Mouse (Mus musculus) stomach, embryonic 15.5 days (tissue): ENCODE results near the gene Kif14. TPM values are rescaled to one million over a fixed set of nuclear protein-coding genes. Genes with fewer than 3 reads are reported as not detected.

Experiments used
- ATAC-seq: fragments of 200-750 bp; cut with Nextera tagmentation; 2 replicates; pipeline ENCODE4 v1.8.0; 2017; ENCODE audit warnings: low read depth, moderate number of reproducible peaks, moderate TSS enrichment; ENCODE audit not compliant: insufficient read depth, low FRiP score
- H3K27ac ChIP-seq: fragments of 300-500 bp; sonication (generic); 2 replicates; pipeline ENCODE4 v1.5.1; 2015; ENCODE audit warnings: mild to moderate bottlenecking, inconsistent platforms
- H3K27me3 ChIP-seq: fragments of 300-500 bp; sonication (generic); replicated peaks from 2 replicates; pipeline ENCODE4 v1.6.1; 2015; ENCODE audit warnings: inconsistent platforms
- H3K36me3 ChIP-seq: fragments of 300-500 bp; sonication (generic); 2 replicates; pipeline ENCODE4 v1.6.1; 2015; ENCODE audit warnings: inconsistent platforms
- H3K4me1 ChIP-seq: fragments of 300-500 bp; sonication (generic); 2 replicates; pipeline ENCODE4 v1.6.1; 2015; ENCODE audit warnings: inconsistent platforms
- H3K4me2 ChIP-seq: fragments of 300-500 bp; sonication (generic); 2 replicates; pipeline ENCODE4 v1.6.1; 2015; ENCODE audit warnings: mild to moderate bottlenecking, inconsistent platforms
- H3K4me3 ChIP-seq: fragments of 300-500 bp; sonication (generic); replicated peaks from 2 replicates; pipeline ENCODE4 v1.5.1; 2015; ENCODE audit warnings: inconsistent platforms
- H3K9ac ChIP-seq: fragments of 300-500 bp; sonication (generic); 2 replicates; pipeline ENCODE4 v1.6.1; 2015; ENCODE audit warnings: inconsistent platforms
- H3K9me3 ChIP-seq: fragments of 300-500 bp; sonication (generic); 2 replicates; pipeline ENCODE4 v1.6.1; 2016; ENCODE audit warnings: inconsistent platforms
- WGBS: fragments of 180-500 bp; shearing (Covaris S2); methylation state at CpG from one replicate; pipeline ENCODE4 v1.1.7; 2015; 5-methylcytosine and 5-hydroxymethylcytosine counted together
- polyA plus RNA-seq: library from polyadenylated mRNA; unstranded; fragments of >200 nt; fragmentation: Nextera tagmentation; extraction: Ambion mirVana; gene quantifications from 2 replicates; pipeline ENCODE4 v1.2.1, GENCODE M21; 2015

Gene Kif14
- polyA plus RNA-seq, result 5.2 and 6.6 TPM in 2 replicates

- Histone ChIP-seq H3K4me1 (no peaks in the 10 kb centered on the region), H3K36me3 (peaks cover 11% of the 10 kb centered on the region), H3K9me3 (no peaks in the 10 kb centered on the region), H3K4me2 (peak within 1 kb of the TSS; percentile 98), H3K9ac (peak within 1 kb of the TSS; percentile 35; the same call in 1 of the 2 replicates), H3K4me3 (peak within 1 kb of the TSS; percentile 76), H3K27ac (0 out of 2 replicates have a peak within 1 kb of the TSS, but pooled peaks have one; percentile 38), H3K27me3 (no peaks in the 10 kb centered on the region)
- ATAC-seq, result peak; percentile 100
- under 1% methylated on average over 52 of the region's 52 CpGs for WGBS
Measured at GRCm38 (mm10) chr1:136466143-136466811, at the start of gene Kif14. TSS of gene Kif14 (plus strand) at chr1:136466343.

- no peak for ATAC-seq
- H3K9me3 ChIP-seq, result no peaks in the 10 kb centered on the region
- 92% methylated on average over 6 of the region's 6 CpGs for WGBS
Measured at GRCm38 (mm10) chr1:136418393-136418792, 47.8 kb upstream of the Kif14 start.

GRCm38 (mm10) chr1:136427166-136427969 lies 38.8 kb upstream of the Kif14 start:
- WGBS, result 69% methylated on average over 11 of the region's 11 CpGs
- no peak overlapping the region for H3K27ac ChIP-seq
- peaks cover 5% of the 10 kb centered on the region; the same call in 1 of the 2 replicates for H3K36me3 ChIP-seq
- no peak overlapping the region for H3K4me2 ChIP-seq
- H3K4me1 ChIP-seq, result no peaks in the 10 kb centered on the region
- ATAC-seq, result peak; percentile 83
- H3K4me3 ChIP-seq, result no peak overlapping the region
- H3K9ac ChIP-seq, result no peak overlapping the region
- H3K9me3 ChIP-seq, result no peaks in the 10 kb centered on the region
- H3K27me3 ChIP-seq, result no peaks in the 10 kb centered on the region

More at GRCm38 (mm10) chr1:136418393-136418792, 47.8 kb upstream of the Kif14 start:
- no peak overlapping the region for H3K9ac ChIP-seq
- H3K27ac ChIP-seq, result no peak overlapping the region
- no peak overlapping the region for H3K4me3 ChIP-seq
- no peaks in the 10 kb centered on the region for H3K36me3 ChIP-seq
- H3K4me2 ChIP-seq, result no peak overlapping the region
- H3K4me1 ChIP-seq, result 0 out of 2 replicates have a peak, but pooled peaks cover 4% of the 10 kb centered on the region
- H3K27me3 ChIP-seq, result no peaks in the 10 kb centered on the region

DNA sequence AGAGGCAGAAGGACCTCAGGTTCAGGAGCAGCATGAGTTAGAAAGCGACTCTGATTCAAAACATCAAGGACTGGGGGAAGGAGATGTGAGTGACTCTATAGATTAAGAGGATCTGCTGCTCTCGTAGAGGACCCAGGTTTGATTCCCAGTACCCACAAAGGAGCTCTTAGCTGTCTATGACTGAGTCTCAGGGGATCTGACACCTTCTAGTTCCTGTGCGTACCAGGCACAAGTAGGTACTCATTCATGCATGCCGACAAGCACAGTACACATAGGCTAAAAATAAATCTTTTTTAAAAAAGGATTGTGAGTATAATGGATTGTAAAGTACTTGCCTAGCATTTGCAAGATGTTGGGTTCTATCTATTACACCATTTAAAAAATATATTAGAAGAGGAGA lies 37.2 kb upstream of the Kif14 start:
- 85% methylated on average over 4 of the region's 4 CpGs for WGBS
- Histone ChIP-seq H3K9ac (no peak overlapping the region), H3K4me2 (no peak overlapping the region), H3K4me1 (no peaks in the 10 kb centered on the region), H3K27me3 (no peaks in the 10 kb centered on the region), H3K27ac (no peak overlapping the region), H3K4me3 (no peak overlapping the region), H3K36me3 (peaks cover 5% of the 10 kb centered on the region; the same call in 1 of the 2 replicates), H3K9me3 (no peaks in the 10 kb centered on the region)
- no peak for ATAC-seq

DNA sequence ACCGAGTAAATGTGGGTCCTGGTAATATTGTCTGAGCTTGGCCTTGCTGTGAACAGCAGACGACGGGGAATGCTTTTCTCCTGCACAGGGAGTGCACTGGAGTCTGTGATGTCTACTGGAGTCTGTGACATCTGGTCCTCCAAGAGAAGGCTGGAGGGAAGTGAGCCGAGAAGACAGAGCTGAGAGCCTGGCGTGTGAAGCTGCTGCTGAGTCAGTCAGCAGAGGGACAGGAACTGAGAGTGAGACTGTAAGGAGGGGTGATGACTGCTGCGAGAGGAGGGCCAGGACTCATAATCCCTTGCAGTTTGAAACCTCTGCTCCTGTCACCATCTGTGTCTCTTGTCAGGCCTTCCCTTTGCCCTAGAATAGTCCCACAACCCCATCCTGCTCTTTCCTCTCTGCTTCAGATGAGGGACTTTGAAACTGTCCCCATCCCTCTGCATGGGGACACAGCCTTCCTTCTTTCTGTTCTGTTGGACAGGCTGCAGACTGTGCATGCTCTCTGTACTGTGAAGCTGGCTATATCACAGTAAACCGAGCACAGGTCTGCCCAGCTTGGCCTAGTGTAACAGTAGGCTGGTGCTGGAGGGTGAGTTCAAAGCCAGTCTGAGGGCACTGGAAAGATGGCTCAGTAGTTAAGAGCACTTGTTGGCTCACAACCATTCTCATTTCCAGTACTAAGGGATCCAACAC lies 35.9 kb upstream of the Kif14 start:
- Histone ChIP-seq H3K9ac (no peak overlapping the region), H3K36me3 (no peaks in the 10 kb centered on the region)
- 47% methylated on average over 7 of the region's 7 CpGs for WGBS

GRCm38 (mm10) chr1:136440741-136441140 lies 25.4 kb upstream of the Kif14 start:
- no peak overlapping the region for H3K4me3 ChIP-seq
- no peaks in the 10 kb centered on the region for H3K36me3 ChIP-seq
- no peak for ATAC-seq
- no peak overlapping the region for H3K9ac ChIP-seq
- no peaks in the 10 kb centered on the region; the same call in 1 of the 2 replicates for H3K4me1 ChIP-seq
- H3K27me3 ChIP-seq, result no peaks in the 10 kb centered on the region
- no peak overlapping the region for H3K4me2 ChIP-seq
- 67% methylated on average over 7 of the region's 7 CpGs for WGBS
- no peaks in the 10 kb centered on the region for H3K9me3 ChIP-seq
- no peak overlapping the region for H3K27ac ChIP-seq

More for the DNA sequence above, 35.9 kb upstream of the Kif14 start:
- no peaks in the 10 kb centered on the region for H3K9me3 ChIP-seq
- no peak overlapping the region for H3K4me2 ChIP-seq
- ATAC-seq, result no peak
- no peaks in the 10 kb centered on the region for H3K4me1 ChIP-seq
- no peak overlapping the region for H3K4me3 ChIP-seq
- H3K27ac ChIP-seq, result no peak overlapping the region
- H3K27me3 ChIP-seq, result no peaks in the 10 kb centered on the region

DNA sequence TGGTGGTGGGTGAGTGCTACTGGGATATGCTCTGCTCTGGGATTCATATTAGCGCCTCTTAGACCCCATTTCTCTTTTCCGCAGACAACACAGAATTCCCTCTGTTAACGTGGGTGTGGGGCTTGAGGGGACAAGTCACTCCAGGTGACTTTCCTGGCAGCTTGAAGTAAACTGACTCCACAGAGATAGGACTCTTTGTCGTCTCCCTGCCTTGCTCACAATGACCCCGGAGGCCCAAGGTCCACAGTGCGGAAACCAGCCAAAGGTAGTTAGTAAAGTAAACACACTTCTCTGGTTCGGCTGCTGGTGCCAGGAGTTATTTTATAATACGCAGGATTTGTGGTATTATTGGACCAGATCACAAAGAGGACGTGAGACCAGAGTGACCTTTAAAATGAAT lies 23.3 kb upstream of the Kif14 start:
- Histone ChIP-seq H3K9ac (no peak overlapping the region), H3K4me3 (no peak overlapping the region), H3K4me1 (no peaks in the 10 kb centered on the region; the same call in 1 of the 2 replicates), H3K4me2 (no peak overlapping the region), H3K27ac (no peak overlapping the region), H3K9me3 (no peaks in the 10 kb centered on the region), H3K27me3 (no peaks in the 10 kb centered on the region), H3K36me3 (no peaks in the 10 kb centered on the region)
- no peak for ATAC-seq
- WGBS, result 39% methylated on average over 9 of the region's 9 CpGs

- Histone ChIP-seq H3K4me3 (no peak overlapping the region), H3K4me2 (no peak overlapping the region), H3K9ac (no peak overlapping the region), H3K27ac (no peak overlapping the region), H3K27me3 (no peaks in the 10 kb centered on the region), H3K36me3 (no peaks in the 10 kb centered on the region), H3K4me1 (no peaks in the 10 kb centered on the region), H3K9me3 (no peaks in the 10 kb centered on the region)
- ATAC-seq, result peak; percentile 91
- 65% methylated on average over 12 of the region's 12 CpGs for WGBS
Measured at GRCm38 (mm10) chr1:136444555-136445255, 21.4 kb upstream of the Kif14 start.

GRCm38 (mm10) chr1:136446933-136447332 lies 19.2 kb upstream of the Kif14 start:
- H3K9ac ChIP-seq, result no peak overlapping the region
- no peak for ATAC-seq
- no peaks in the 10 kb centered on the region for H3K27me3 ChIP-seq
- no peak overlapping the region for H3K27ac ChIP-seq
- no peaks in the 10 kb centered on the region for H3K9me3 ChIP-seq
- WGBS, result 73% methylated on average over 10 of the region's 10 CpGs
- H3K36me3 ChIP-seq, result no peaks in the 10 kb centered on the region
- H3K4me3 ChIP-seq, result no peak overlapping the region
- no peak overlapping the region for H3K4me2 ChIP-seq
- H3K4me1 ChIP-seq, result no peaks in the 10 kb centered on the region

DNA sequence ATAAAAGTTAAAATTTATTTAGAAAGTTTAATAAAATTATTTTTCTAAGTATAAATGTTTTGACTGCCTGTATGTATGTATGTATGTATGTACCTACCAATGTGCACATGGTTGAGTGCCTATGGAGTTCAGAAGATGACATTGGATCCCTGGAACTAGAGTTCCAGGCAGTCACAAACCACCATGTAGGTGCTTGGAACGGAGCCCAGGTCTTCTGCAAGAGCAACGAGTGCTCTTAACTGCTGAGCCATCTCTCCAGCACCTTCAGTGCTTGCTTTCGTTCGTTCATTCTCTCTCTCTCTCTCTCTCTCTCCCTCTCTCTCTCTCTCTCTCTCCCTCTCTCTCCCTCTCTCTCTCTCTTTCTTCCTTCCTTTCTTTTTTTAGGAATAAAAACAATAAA lies 18.8 kb upstream of the Kif14 start:
- 57% methylated on average over 4 of the region's 4 CpGs for WGBS
- Histone ChIP-seq H3K4me2 (no peak overlapping the region), H3K27me3 (no peaks in the 10 kb centered on the region), H3K9ac (no peak overlapping the region), H3K9me3 (no peaks in the 10 kb centered on the region), H3K4me3 (no peak overlapping the region), H3K36me3 (no peaks in the 10 kb centered on the region), H3K4me1 (no peaks in the 10 kb centered on the region), H3K27ac (no peak overlapping the region)
- ATAC-seq, result no peak

DNA sequence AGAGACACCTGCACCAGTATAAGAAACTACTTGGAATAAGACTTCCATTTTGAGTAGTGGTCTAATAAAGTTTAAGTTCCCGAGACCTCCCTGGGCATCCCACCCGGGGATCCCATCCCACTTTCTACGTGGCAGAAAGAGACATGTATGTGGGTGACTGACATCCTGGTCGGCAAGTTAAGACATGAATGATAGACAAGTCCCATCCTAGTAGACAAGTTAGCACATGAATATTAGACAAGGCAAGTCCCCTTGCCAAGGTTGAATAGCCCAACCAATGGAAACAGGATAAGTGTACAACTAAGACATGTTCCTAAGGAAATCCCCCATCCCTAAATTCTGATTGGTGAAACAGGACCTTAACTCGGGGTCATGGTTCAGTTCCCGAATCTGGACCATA lies 16.6 kb upstream of the Kif14 start:
- Histone ChIP-seq H3K27me3 (no peaks in the 10 kb centered on the region), H3K36me3 (no peaks in the 10 kb centered on the region), H3K9me3 (no peaks in the 10 kb centered on the region), H3K4me2 (no peak overlapping the region), H3K9ac (no peak overlapping the region), H3K27ac (no peak overlapping the region), H3K4me1 (no peaks in the 10 kb centered on the region), H3K4me3 (no peak overlapping the region)
- no peak for ATAC-seq
- 86% methylated on average over 6 of the region's 6 CpGs for WGBS
